Mouse (Mus musculus): Measurements from ENCODE around the gene Ift46. TPM values are rescaled to one million over a fixed set of nuclear protein-coding genes. Genes with fewer than 3 reads are reported as not detected.

The Ift46 gene
- polyA plus RNA-seq, 1 experiment from 2014 or later, result 146 TPM

GRCm38 (mm10) chr9:44802808-44803450, 35.2 kb downstream of the Ift46 start, which contains the start of gene Ttc36:
Ttc36 (minus strand) TSS chr9:44803072.
- no peak for DNase-seq (ENCODE audit: low spot score)
- WGBS, result 82% methylated on average over 4 of the region's 4 CpGs
- Histone ChIP-seq H3K27ac (no peak within 1 kb of the TSS), H3K4me3 (no peak within 1 kb of the TSS), H3K27me3 (ENCODE audit: low read depth, poor library complexity, severe bottlenecking) (peaks cover 37% of the 10 kb centered on the region), H3K36me3 (peaks cover 34% of the 10 kb centered on the region), H3K9me3 (replicated peaks) (no peaks in the 10 kb centered on the region), H3K4me1 (peaks cover 22% of the 10 kb centered on the region)

GRCm38 (mm10) chr9:44804678-44805077, 37.0 kb downstream of the Ift46 start:
- WGBS, result 92% methylated on average over 10 of the region's 10 CpGs
- H3K27me3 ChIP-seq (ENCODE audit: low read depth, poor library complexity, severe bottlenecking), result peaks cover 25% of the 10 kb centered on the region
- no peak overlapping the region for H3K27ac ChIP-seq
- H3K4me3 ChIP-seq, result no peak overlapping the region
- H3K4me1 ChIP-seq, result peaks cover 7% of the 10 kb centered on the region
- H3K36me3 ChIP-seq, result peaks cover 52% of the 10 kb centered on the region
- no peaks in the 10 kb centered on the region for H3K9me3 ChIP-seq (replicated peaks)
- DNase-seq (ENCODE audit: low spot score), result no peak

- no peak for DNase-seq (ENCODE audit: low spot score)
- H3K27ac ChIP-seq, result no peak overlapping the region
- H3K9me3 ChIP-seq (replicated peaks), result no peaks in the 10 kb centered on the region
- H3K36me3 ChIP-seq, result peaks cover 60% of the 10 kb centered on the region
- H3K4me3 ChIP-seq, result no peak overlapping the region
- peaks cover 17% of the 10 kb centered on the region for H3K27me3 ChIP-seq (ENCODE audit: low read depth, poor library complexity, severe bottlenecking)
- H3K4me1 ChIP-seq, result no peaks in the 10 kb centered on the region
- 96% methylated on average over 5 of the region's 5 CpGs for WGBS
Measured at GRCm38 (mm10) chr9:44805536-44805935, 37.8 kb downstream of the Ift46 start.

GRCm38 (mm10) chr9:44807141-44807540, 39.4 kb downstream of the Ift46 start:
- Histone ChIP-seq H3K27ac (no peak overlapping the region), H3K4me3 (no peak overlapping the region), H3K36me3 (peaks cover 76% of the 10 kb centered on the region), H3K27me3 (ENCODE audit: low read depth, poor library complexity, severe bottlenecking) (peaks cover under 1% of the 10 kb centered on the region; the same call in 1 of the 2 replicates), H3K9me3 (replicated peaks) (no peaks in the 10 kb centered on the region), H3K4me1 (no peaks in the 10 kb centered on the region)
- DNase-seq (ENCODE audit: low spot score), result no peak
- WGBS, result 66% methylated on average over 5 of the region's 5 CpGs

GRCm38 (mm10) chr9:44807778-44808177, 40.1 kb downstream of the Ift46 start:
- whole genome bisulfite sequencing, result 97% methylated on average over 10 of the region's 10 CpGs
- Histone ChIP-seq H3K36me3 (peaks cover 82% of the 10 kb centered on the region), H3K4me1 (no peaks in the 10 kb centered on the region), H3K27ac (no peak overlapping the region), H3K4me3 (no peak overlapping the region), H3K9me3 (replicated peaks) (no peaks in the 10 kb centered on the region), H3K27me3 (ENCODE audit: low read depth, poor library complexity, severe bottlenecking) (no peaks in the 10 kb centered on the region)
- no peak for DNase-seq (ENCODE audit: low spot score)

GRCm38 (mm10) chr9:44810316-44810715, 42.6 kb downstream of the Ift46 start:
- no peak overlapping the region for H3K4me3 ChIP-seq
- H3K9me3 ChIP-seq (replicated peaks), result no peaks in the 10 kb centered on the region
- no peak overlapping the region for H3K27ac ChIP-seq
- H3K27me3 ChIP-seq (ENCODE audit: low read depth, poor library complexity, severe bottlenecking), result no peaks in the 10 kb centered on the region
- no peak for DNase-seq (ENCODE audit: low spot score)
- no peaks in the 10 kb centered on the region for H3K4me1 ChIP-seq
- 93% methylated on average over 10 of the region's 10 CpGs for WGBS
- peaks cover 99% of the 10 kb centered on the region for H3K36me3 ChIP-seq

GRCm38 (mm10) chr9:44814179-44814578, 46.5 kb downstream of the Ift46 start:
- DNase-seq (ENCODE audit: low spot score), result no peak
- no peaks in the 10 kb centered on the region for H3K4me1 ChIP-seq
- WGBS, result 93% methylated on average over 8 of the region's 8 CpGs
- H3K27me3 ChIP-seq (ENCODE audit: low read depth, poor library complexity, severe bottlenecking), result no peaks in the 10 kb centered on the region
- H3K36me3 ChIP-seq, result peaks cover 99% of the 10 kb centered on the region
- no peaks in the 10 kb centered on the region for H3K9me3 ChIP-seq (replicated peaks)
- H3K4me3 ChIP-seq, result no peak overlapping the region
- H3K27ac ChIP-seq, result no peak overlapping the region

GRCm38 (mm10) chr9:44817522-44817921, 49.8 kb downstream of the Ift46 start:
- no peak overlapping the region for H3K27ac ChIP-seq
- no peak for DNase-seq (ENCODE audit: low spot score)
- H3K36me3 ChIP-seq, result peaks cover 100% of the 10 kb centered on the region
- no peaks in the 10 kb centered on the region for H3K9me3 ChIP-seq (replicated peaks)
- no peaks in the 10 kb centered on the region for H3K4me1 ChIP-seq
- WGBS, result 92% methylated on average over 5 of the region's 5 CpGs
- no peak overlapping the region for H3K4me3 ChIP-seq
- no peaks in the 10 kb centered on the region for H3K27me3 ChIP-seq (ENCODE audit: low read depth, poor library complexity, severe bottlenecking)

- H3K27ac ChIP-seq, result no peak overlapping the region
- H3K4me3 ChIP-seq, result no peak overlapping the region
- no peaks in the 10 kb centered on the region for H3K9me3 ChIP-seq (replicated peaks)
- 94% methylated on average over 15 of the region's 15 CpGs for WGBS
- no peaks in the 10 kb centered on the region for H3K4me1 ChIP-seq
- no peak for DNase-seq (ENCODE audit: low spot score)
- H3K27me3 ChIP-seq (ENCODE audit: low read depth, poor library complexity, severe bottlenecking), result no peaks in the 10 kb centered on the region
- H3K36me3 ChIP-seq, result peaks cover 100% of the 10 kb centered on the region
Measured at GRCm38 (mm10) chr9:44819920-44820827, 52.5 kb downstream of the Ift46 start.

- Histone ChIP-seq H3K4me1 (no peaks in the 10 kb centered on the region), H3K4me3 (no peak overlapping the region), H3K9me3 (replicated peaks) (no peaks in the 10 kb centered on the region), H3K27ac (no peak overlapping the region), H3K36me3 (peaks cover 99% of the 10 kb centered on the region), H3K27me3 (ENCODE audit: low read depth, poor library complexity, severe bottlenecking) (no peaks in the 10 kb centered on the region)
- no peak for DNase-seq (ENCODE audit: low spot score)
- WGBS, result 71% methylated on average over 7 of the region's 7 CpGs
Measured at GRCm38 (mm10) chr9:44826660-44827059, 59.0 kb downstream of the Ift46 start.

GRCm38 (mm10) chr9:44828944-44829343, 61.2 kb downstream of the Ift46 start:
- 97% methylated on average over 11 of the region's 11 CpGs for WGBS
- Histone ChIP-seq H3K9me3 (replicated peaks) (no peaks in the 10 kb centered on the region), H3K27me3 (ENCODE audit: low read depth, poor library complexity, severe bottlenecking) (no peaks in the 10 kb centered on the region), H3K27ac (no peak overlapping the region), H3K4me1 (no peaks in the 10 kb centered on the region), H3K4me3 (no peak overlapping the region), H3K36me3 (peaks cover 99% of the 10 kb centered on the region)
- no peak for DNase-seq (ENCODE audit: low spot score)

GRCm38 (mm10) chr9:44830506-44830905, 62.8 kb downstream of the Ift46 start:
- no peaks in the 10 kb centered on the region for H3K27me3 ChIP-seq (ENCODE audit: low read depth, poor library complexity, severe bottlenecking)
- no peak overlapping the region for H3K27ac ChIP-seq
- no peak overlapping the region for H3K4me3 ChIP-seq
- no peak for DNase-seq (ENCODE audit: low spot score)
- no peaks in the 10 kb centered on the region for H3K4me1 ChIP-seq
- H3K9me3 ChIP-seq (replicated peaks), result no peaks in the 10 kb centered on the region
- peaks cover 99% of the 10 kb centered on the region for H3K36me3 ChIP-seq
- WGBS, result 88% methylated on average over 2 of the region's 2 CpGs

- Histone ChIP-seq H3K4me1 (no peaks in the 10 kb centered on the region), H3K36me3 (peaks cover 99% of the 10 kb centered on the region), H3K4me3 (no peak overlapping the region), H3K9me3 (replicated peaks) (no peaks in the 10 kb centered on the region), H3K27me3 (ENCODE audit: low read depth, poor library complexity, severe bottlenecking) (no peaks in the 10 kb centered on the region), H3K27ac (no peak overlapping the region)
- 96% methylated on average over 4 of the region's 4 CpGs for WGBS
- DNase-seq (ENCODE audit: low spot score), result no peak
Measured at GRCm38 (mm10) chr9:44832356-44832755, 64.6 kb downstream of the Ift46 start.

Measured in limb, embryonic 10.5 days (tissue).